Mouse (Mus musculus) right cerebral cortex, postnatal 10 days (tissue): ENCODE data around the gene Vmp1.

Experiments
- DNase-seq, 2 experiments: peaks; one replicate each; pipeline ENCODE4 v3.0.0; 2021; ENCODE audit warnings: low spot score in 2 of 2

The Vmp1 gene

GRCm38 (mm10) chr11:86672772-86673171, 10.9 kb downstream of the Vmp1 start:
- no peak for DNase-seq

GRCm38 (mm10) chr11:86671041-86671675, 12.5 kb downstream of the Vmp1 start:
- DNase-seq: no peak

- DNase-seq: no peak
Observed at GRCm38 (mm10) chr11:86668169-86668568, 15.5 kb downstream of the Vmp1 start.

- DNase-seq: no peak
Observed at GRCm38 (mm10) chr11:86667553-86667952, 16.1 kb downstream of the Vmp1 start.

- no peak for DNase-seq
Observed at GRCm38 (mm10) chr11:86664406-86664805, 19.2 kb downstream of the Vmp1 start.

GRCm38 (mm10) chr11:86663977-86664376, 19.7 kb downstream of the Vmp1 start:
- DNase-seq: no peak

- DNase-seq: no peak
Observed at GRCm38 (mm10) chr11:86662986-86663895, 20.4 kb downstream of the Vmp1 start.

GRCm38 (mm10) chr11:86657863-86658262, 25.8 kb downstream of the Vmp1 start:
- DNase-seq: no peak

GRCm38 (mm10) chr11:86656849-86657567, 26.6 kb downstream of the Vmp1 start:
- DNase-seq: no peak

- DNase-seq: no peak
Observed at GRCm38 (mm10) chr11:86655671-86656070, 28.0 kb downstream of the Vmp1 start.

GRCm38 (mm10) chr11:86654096-86654495, 29.5 kb downstream of the Vmp1 start:
- DNase-seq: no peak

- peak; percentile 45 to 57 for DNase-seq
Observed at GRCm38 (mm10) chr11:86653446-86653845, 30.2 kb downstream of the Vmp1 start.

GRCm38 (mm10) chr11:86652578-86652979, 31.1 kb downstream of the Vmp1 start:
- DNase-seq: no peak

GRCm38 (mm10) chr11:86650676-86651075, 33.0 kb downstream of the Vmp1 start:
- DNase-seq: no peak

GRCm38 (mm10) chr11:86649542-86649941, 34.1 kb downstream of the Vmp1 start:
- DNase-seq: no peak

GRCm38 (mm10) chr11:86647706-86648447, 35.8 kb downstream of the Vmp1 start:
- DNase-seq: no peak

GRCm38 (mm10) chr11:86646885-86647459, 36.7 kb downstream of the Vmp1 start:
- DNase-seq: no peak

GRCm38 (mm10) chr11:86646136-86646834, 37.4 kb downstream of the Vmp1 start:
- DNase-seq: no peak

- no peak for DNase-seq
Observed at GRCm38 (mm10) chr11:86644553-86644952, 39.1 kb downstream of the Vmp1 start.

- no peak for DNase-seq
Observed at GRCm38 (mm10) chr11:86641714-86642113, 41.9 kb downstream of the Vmp1 start.

GRCm38 (mm10) chr11:86637697-86638096, 45.9 kb downstream of the Vmp1 start:
- DNase-seq: no peak
